Mouse (Mus musculus): ENCODE results near the gene Mbnl2.

- TF ChIP-seq POLR2A (IDR thresholded peaks at IDR 0.05; ENCODE audit: control insufficient read depth in 1 of 2, insufficient read depth in 1 of 2, low read depth in 1 of 2, low read length in 2 of 2, poor library complexity in 1 of 2) (no peak), NELFE (IDR thresholded peaks at IDR 0.05; ENCODE audit: low read depth, low read length) (no peak), USF2 (IDR thresholded peaks at IDR 0.05; ENCODE audit: borderline replicate concordance in 1 of 2, insufficient read depth in 1 of 2, low read depth in 1 of 2, low read length in 2 of 2) (no peak), POLR2AphosphoS5 (IDR thresholded peaks at IDR 0.05; ENCODE audit: borderline replicate concordance, low read depth, low read length) (no peak), CTCF (IDR thresholded peaks at IDR 0.05 in 2 of 3, conservative IDR thresholded peaks at IDR 0.05 in 1 of 3; ENCODE audit: control insufficient read depth in 1 of 3, insufficient read depth in 1 of 3, low read depth in 2 of 3, low read length in 3 of 3, poor library complexity in 1 of 3, severe bottlenecking in 1 of 3) (no peak), POLR2AphosphoS2 (IDR thresholded peaks at IDR 0.05; ENCODE audit: low read length) (no peak), EP300 (IDR thresholded peaks at IDR 0.05; ENCODE audit: low read depth in 1 of 2, low read length in 2 of 2) (no peak), ETS1 (IDR thresholded peaks at IDR 0.05; ENCODE audit: low read depth, low read length) (no peak), MAFK (IDR thresholded peaks at IDR 0.05; ENCODE audit: borderline replicate concordance, low read depth, low read length) (no peak), USF1 (IDR thresholded peaks at IDR 0.05; ENCODE audit: low read depth, low read length) (no peak), E2F4 (IDR thresholded peaks at IDR 0.05; ENCODE audit: borderline replicate concordance, low read depth, low read length) (no peak), ZC3H11A (IDR thresholded peaks at IDR 0.05; ENCODE audit: low read depth, low read length) (no peak)
Measured at GRCm38 (mm10) chr14:120333465-120334243, 58.2 kb downstream of the Mbnl2 start.

Measured in MEL (cell line).